Mouse (Mus musculus) lung, postnatal 0 days (tissue): Measurements from ENCODE around the gene Dspp.

Source experiments
- CTCF ChIP-seq: IDR thresholded peaks from 2 replicates; pipeline ENCODE4 v1.5.1; 2016; ENCODE audit warnings: antibody characterized with exemption, mild to moderate bottlenecking
- EP300 ChIP-seq: IDR thresholded peaks from 2 replicates; pipeline ENCODE4 v1.6.1; 2016; ENCODE audit warnings: antibody characterized with exemption, mild to moderate bottlenecking, control low read depth

GRCm38 (mm10) chr5:104161390-104161789 lies 9.1 kb upstream of the Dspp start:
- TF ChIP-seq EP300 (no peak), CTCF (no peak)
